Mouse (Mus musculus): ENCODE measurements around the gene Grid1. TPM values are rescaled to one million over a fixed set of nuclear protein-coding genes. Genes with fewer than 3 reads are reported as not detected.

Grid1 gene
- total RNA-seq, 2 experiments from 2014 or later = 0.34 TPM; not detected in 1

- ATAC-seq (replicated peaks; ENCODE audit: low FRiP score, poor library complexity, severe bottlenecking) = no peak
These were observed 275.7 kb downstream of the Grid1 start for GRCm38 (mm10) chr14:35095506-35096059.

GRCm38 (mm10) chr14:35096085-35096484, 276.2 kb downstream of the Grid1 start:
- no peak for ATAC-seq (replicated peaks; ENCODE audit: low FRiP score, poor library complexity, severe bottlenecking)

GRCm38 (mm10) chr14:35097166-35097565, 277.3 kb downstream of the Grid1 start:
- ATAC-seq (replicated peaks; ENCODE audit: low FRiP score, poor library complexity, severe bottlenecking) = no peak

GRCm38 (mm10) chr14:35103639-35104210, 283.8 kb downstream of the Grid1 start:
- no peak for ATAC-seq (replicated peaks; ENCODE audit: low FRiP score, poor library complexity, severe bottlenecking)

GRCm38 (mm10) chr14:35107596-35107995, 287.7 kb downstream of the Grid1 start:
- no peak for ATAC-seq (replicated peaks; ENCODE audit: low FRiP score, poor library complexity, severe bottlenecking)

- ATAC-seq (replicated peaks; ENCODE audit: low FRiP score, poor library complexity, severe bottlenecking) = no peak
These were observed 291.0 kb downstream of the Grid1 start for GRCm38 (mm10) chr14:35110928-35111327.

GRCm38 (mm10) chr14:35112327-35113275, 292.7 kb downstream of the Grid1 start:
- ATAC-seq (replicated peaks; ENCODE audit: low FRiP score, poor library complexity, severe bottlenecking) = no peak

- ATAC-seq (replicated peaks; ENCODE audit: low FRiP score, poor library complexity, severe bottlenecking) = no peak
These were observed 293.4 kb downstream of the Grid1 start for GRCm38 (mm10) chr14:35113276-35113645.

- ATAC-seq (replicated peaks; ENCODE audit: low FRiP score, poor library complexity, severe bottlenecking) = no peak
These were observed 296.0 kb downstream of the Grid1 start for GRCm38 (mm10) chr14:35115913-35116312.

GRCm38 (mm10) chr14:35120089-35120488, 300.2 kb downstream of the Grid1 start:
- ATAC-seq (replicated peaks; ENCODE audit: low FRiP score, poor library complexity, severe bottlenecking) = no peak

GRCm38 (mm10) chr14:35120905-35121304, 301.0 kb downstream of the Grid1 start:
- ATAC-seq (replicated peaks; ENCODE audit: low FRiP score, poor library complexity, severe bottlenecking) = no peak

- no peak for ATAC-seq (replicated peaks; ENCODE audit: low FRiP score, poor library complexity, severe bottlenecking)
These were observed 302.2 kb downstream of the Grid1 start for GRCm38 (mm10) chr14:35122111-35122510.

GRCm38 (mm10) chr14:35123260-35123875, 303.5 kb downstream of the Grid1 start:
- ATAC-seq (replicated peaks; ENCODE audit: low FRiP score, poor library complexity, severe bottlenecking) = no peak

- ATAC-seq (replicated peaks; ENCODE audit: low FRiP score, poor library complexity, severe bottlenecking) = no peak
These were observed 307.7 kb downstream of the Grid1 start for GRCm38 (mm10) chr14:35127616-35128015.

GRCm38 (mm10) chr14:35135056-35135455, 315.1 kb downstream of the Grid1 start:
- ATAC-seq (replicated peaks; ENCODE audit: low FRiP score, poor library complexity, severe bottlenecking) = no peak

GRCm38 (mm10) chr14:35138069-35138468, 318.2 kb downstream of the Grid1 start:
- no peak for ATAC-seq (replicated peaks; ENCODE audit: low FRiP score, poor library complexity, severe bottlenecking)

- no peak for ATAC-seq (replicated peaks; ENCODE audit: low FRiP score, poor library complexity, severe bottlenecking)
These were observed 319.9 kb downstream of the Grid1 start for GRCm38 (mm10) chr14:35139824-35140223.

GRCm38 (mm10) chr14:35152450-35152849, 332.5 kb downstream of the Grid1 start:
- ATAC-seq (replicated peaks; ENCODE audit: low FRiP score, poor library complexity, severe bottlenecking) = no peak

- no peak for ATAC-seq (replicated peaks; ENCODE audit: low FRiP score, poor library complexity, severe bottlenecking)
These were observed 333.9 kb downstream of the Grid1 start for GRCm38 (mm10) chr14:35153701-35154277.

- ATAC-seq (replicated peaks; ENCODE audit: low FRiP score, poor library complexity, severe bottlenecking) = no peak
These were observed 334.5 kb downstream of the Grid1 start for GRCm38 (mm10) chr14:35154364-35154763.
